Mouse (Mus musculus) C2C12 (cell line): ENCODE measurements around the gene Wdr27. TPM values are rescaled to one million over a fixed set of nuclear protein-coding genes. Genes with fewer than 3 reads are reported as not detected.

ENCODE experiments used
- H3K27me3 ChIP-seq: one replicate; pipeline ENCODE4 v1.6.1; 2011; ENCODE audit not compliant: control insufficient read depth, insufficient read depth, insufficient read length
- H3K36me3 ChIP-seq: one replicate; pipeline ENCODE4 v1.6.1; 2011; ENCODE audit not compliant: control insufficient read depth, insufficient read depth
- H3K4me3 ChIP-seq: one replicate; pipeline ENCODE4 v1.5.1; 2011; ENCODE audit warnings: mild to moderate bottlenecking, control low read depth; ENCODE audit not compliant: poor library complexity, insufficient read depth, severe bottlenecking
- H3K79me2 ChIP-seq: one replicate; pipeline ENCODE4 v1.6.1; 2011; ENCODE audit not compliant: control insufficient read depth, insufficient read depth
- H3K79me3 ChIP-seq: one replicate; pipeline ENCODE4 v1.6.1; 2011; ENCODE audit warnings: low read depth, control low read depth
- H3ac ChIP-seq: one replicate; pipeline ENCODE3; 2011; ENCODE audit warnings: low read depth; ENCODE audit not compliant: control insufficient read depth, insufficient read length
- CEBPB ChIP-seq: IDR thresholded peaks from one replicate; pipeline ENCODE4 v1.6.1; 2011; ENCODE audit warnings: low read depth, mild to moderate bottlenecking, control low read depth, moderate library complexity
- CTCF ChIP-seq: IDR thresholded peaks from one replicate; pipeline ENCODE4 v1.5.1; 2011; ENCODE audit not compliant: control insufficient read depth, insufficient read depth, insufficient read length
- FOSL1 ChIP-seq: IDR thresholded peaks from one replicate; pipeline ENCODE4 v1.8.0; 2011; ENCODE audit warnings: mild to moderate bottlenecking, low read length; ENCODE audit not compliant: poor library complexity, insufficient read depth, severe bottlenecking
- MAX ChIP-seq: IDR thresholded peaks from one replicate; pipeline ENCODE4 v1.6.1; 2011; ENCODE audit warnings: mild to moderate bottlenecking, control low read depth
- MYOD1 ChIP-seq: IDR thresholded peaks from one replicate; pipeline ENCODE4 v1.6.1; 2011; ENCODE audit warnings: low read depth; ENCODE audit not compliant: control insufficient read depth, insufficient read length
- MYOG ChIP-seq: IDR thresholded peaks from one replicate; pipeline ENCODE4 v1.6.1; 2011; ENCODE audit not compliant: control insufficient read depth, insufficient read length; ENCODE audit errors: extremely low read depth
- USF1 ChIP-seq: IDR thresholded peaks from one replicate; pipeline ENCODE4 v1.6.1; 2011; ENCODE audit warnings: low read depth, mild to moderate bottlenecking, control low read depth, moderate library complexity
- polyA plus RNA-seq: library from polyadenylated mRNA; unstranded; fragments of >200 nt; fragmentation: generic; extraction: Trizol; gene quantifications from one replicate; pipeline ENCODE4 v1.2.1, GENCODE M21; 2012; ENCODE audit warnings: missing spikeins

The Wdr27 gene
- polyA plus RNA-seq, 1 experiment: 5.6 TPM

DNA sequence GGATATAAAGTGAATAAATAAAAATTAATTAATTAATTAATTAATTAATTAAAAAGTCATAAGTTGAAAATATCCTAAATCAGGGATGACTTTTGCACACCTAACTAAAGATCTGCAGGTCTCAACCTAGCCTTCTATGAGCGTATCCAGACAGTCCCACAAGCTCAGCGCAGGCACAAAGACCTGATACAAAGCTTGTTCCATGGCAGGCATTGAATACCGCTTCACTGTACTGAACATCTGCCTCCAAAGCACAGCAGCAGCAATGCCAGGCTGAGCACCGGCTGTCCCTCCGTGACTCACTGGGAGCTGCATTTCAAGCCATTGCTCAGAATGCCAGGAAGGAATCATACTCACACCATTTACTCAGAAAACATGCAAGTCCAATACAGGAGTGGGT lies 32.2 kb downstream of the Wdr27 start:
- TF ChIP-seq MYOG: no peak
- TF ChIP-seq USF1: no peak
- TF ChIP-seq CEBPB: no peak
- no peak for TF ChIP-seq FOSL1
- TF ChIP-seq CTCF: no peak
- no peak for TF ChIP-seq MYOD1
- TF ChIP-seq MAX: no peak

DNA sequence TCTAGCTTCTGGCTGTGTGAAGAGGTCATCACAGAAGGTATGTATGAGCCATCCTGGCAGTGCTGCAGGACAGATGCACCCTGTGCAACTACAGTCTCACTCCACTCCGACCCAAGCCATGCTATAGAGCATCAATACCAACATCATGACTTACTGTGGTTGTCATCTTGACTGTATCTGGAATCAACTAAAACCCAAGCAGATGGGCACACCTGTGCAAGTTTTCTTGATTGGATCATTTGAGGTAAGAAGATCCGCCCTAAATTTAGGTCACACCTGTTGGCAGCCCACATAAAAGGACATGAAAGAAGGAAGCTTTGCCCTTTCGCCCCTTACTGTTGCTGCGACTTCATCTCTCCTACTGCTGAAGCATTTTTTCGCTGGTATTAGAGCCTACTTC lies 33.6 kb downstream of the Wdr27 start:
- H3ac ChIP-seq: no peak overlapping the region
- TF ChIP-seq MYOG: no peak
- no peak for TF ChIP-seq MYOD1
- TF ChIP-seq USF1: no peak
- no peak for TF ChIP-seq CEBPB
- TF ChIP-seq CTCF: no peak
- no peak for TF ChIP-seq FOSL1
- TF ChIP-seq MAX: no peak
- H3K79me3 ChIP-seq: no peaks in the 10 kb centered on the region
- no peak overlapping the region for H3K4me3 ChIP-seq
- H3K36me3 ChIP-seq: no peaks in the 10 kb centered on the region
- H3K79me2 ChIP-seq: no peaks in the 10 kb centered on the region
- no peaks in the 10 kb centered on the region for H3K27me3 ChIP-seq

More for the DNA sequence above, 32.2 kb downstream of the Wdr27 start:
- H3K4me3 ChIP-seq: no peak overlapping the region
- H3ac ChIP-seq: no peak overlapping the region
- no peaks in the 10 kb centered on the region for H3K79me2 ChIP-seq
- H3K36me3 ChIP-seq: no peaks in the 10 kb centered on the region
- no peaks in the 10 kb centered on the region for H3K27me3 ChIP-seq
- no peaks in the 10 kb centered on the region for H3K79me3 ChIP-seq

DNA sequence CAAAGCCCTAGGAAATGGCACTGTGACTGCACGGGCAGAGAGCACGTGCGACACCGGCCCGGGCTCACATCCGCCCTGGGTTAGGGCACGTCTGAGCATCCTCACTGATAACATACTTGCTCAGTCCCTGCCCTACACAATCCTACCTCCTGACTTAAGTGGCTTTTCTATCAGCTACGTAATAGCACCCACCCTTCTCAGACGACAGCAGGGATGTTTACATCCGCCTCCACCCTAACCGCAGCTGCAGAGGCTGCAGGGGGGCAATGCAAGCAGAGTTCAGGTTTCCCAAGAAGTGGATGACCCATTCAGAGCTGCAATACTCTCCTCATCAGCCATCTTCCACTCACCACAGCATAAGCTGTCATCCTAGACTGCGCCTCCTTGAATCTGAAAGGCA lies 35.8 kb downstream of the Wdr27 start:
- H3ac ChIP-seq: no peak overlapping the region
- TF ChIP-seq MAX (no peak), CEBPB (no peak), MYOG (no peak), MYOD1 (no peak), CTCF (no peak), FOSL1 (no peak), USF1 (no peak)
- H3K36me3 ChIP-seq: no peaks in the 10 kb centered on the region
- no peaks in the 10 kb centered on the region for H3K79me3 ChIP-seq
- H3K79me2 ChIP-seq: no peaks in the 10 kb centered on the region
- no peak overlapping the region for H3K4me3 ChIP-seq
- no peaks in the 10 kb centered on the region for H3K27me3 ChIP-seq

DNA sequence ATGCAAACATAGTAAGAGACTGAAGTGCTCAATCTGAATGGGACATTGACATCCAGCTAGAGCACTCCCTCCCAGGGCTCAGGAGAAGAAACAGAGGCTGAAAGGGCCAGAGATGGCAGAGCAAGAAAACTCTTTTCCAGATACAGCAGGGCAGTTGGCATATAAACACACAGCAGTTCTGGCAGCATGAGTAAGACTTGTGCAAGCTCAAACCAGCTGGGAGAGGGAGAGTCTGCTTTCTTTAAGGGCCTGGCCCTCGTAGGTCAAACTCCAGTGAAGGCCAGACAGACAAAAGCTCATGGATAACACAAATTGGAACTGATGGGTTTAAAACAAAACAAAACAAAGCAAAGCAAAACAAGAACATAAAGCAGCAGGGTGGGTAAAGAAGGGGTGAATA lies 36.3 kb downstream of the Wdr27 start:
- H3ac ChIP-seq: no peak overlapping the region
- H3K4me3 ChIP-seq: no peak overlapping the region
- no peaks in the 10 kb centered on the region for H3K36me3 ChIP-seq
- no peaks in the 10 kb centered on the region for H3K27me3 ChIP-seq
- no peaks in the 10 kb centered on the region for H3K79me2 ChIP-seq
- H3K79me3 ChIP-seq: no peaks in the 10 kb centered on the region
- TF ChIP-seq USF1 (no peak), FOSL1 (no peak), CTCF (no peak), MAX (no peak), CEBPB (no peak), MYOD1 (no peak), MYOG (no peak)

- H3K79me2 ChIP-seq: no peaks in the 10 kb centered on the region
- H3ac ChIP-seq: no peak overlapping the region
- TF ChIP-seq CTCF (no peak), MYOD1 (no peak), CEBPB (no peak), FOSL1 (no peak), MYOG (no peak), MAX (no peak), USF1 (no peak)
- H3K79me3 ChIP-seq: no peaks in the 10 kb centered on the region
- H3K27me3 ChIP-seq: no peaks in the 10 kb centered on the region
- H3K36me3 ChIP-seq: no peaks in the 10 kb centered on the region
- H3K4me3 ChIP-seq: no peak overlapping the region
Observed at GRCm38 (mm10) chr17:14904637-14905265, 38.2 kb downstream of the Wdr27 start.

DNA sequence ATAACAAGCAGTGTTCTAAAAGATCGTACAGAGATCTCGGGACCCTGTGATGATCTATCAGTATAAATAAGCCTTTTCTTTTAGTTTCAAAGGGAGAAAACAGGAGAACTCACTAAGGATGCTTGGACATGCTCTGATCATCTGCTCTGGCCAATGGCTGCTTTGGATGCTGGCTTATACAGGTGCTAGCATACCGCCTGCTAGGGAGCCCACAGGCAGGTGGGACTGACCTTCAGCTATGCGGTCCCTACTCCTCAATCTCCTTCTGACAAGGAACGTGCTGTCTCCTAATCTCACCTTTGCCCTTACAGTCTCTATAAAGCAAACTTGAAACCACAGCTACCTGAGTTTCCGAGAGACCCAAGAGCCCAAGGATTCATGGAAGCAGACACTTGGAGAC lies 38.8 kb downstream of the Wdr27 start:
- no peaks in the 10 kb centered on the region for H3K36me3 ChIP-seq
- TF ChIP-seq CEBPB (no peak), USF1 (no peak), MYOG (no peak)

More for the DNA sequence above, 38.8 kb downstream of the Wdr27 start:
- no peaks in the 10 kb centered on the region for H3K27me3 ChIP-seq
- no peak overlapping the region for H3ac ChIP-seq
- H3K4me3 ChIP-seq: no peak overlapping the region
- no peaks in the 10 kb centered on the region for H3K79me3 ChIP-seq
- no peaks in the 10 kb centered on the region for H3K79me2 ChIP-seq
